Mouse (Mus musculus): Measurements from ENCODE around the gene Lrrc36.

- TF ChIP-seq FLI1 (IDR thresholded peaks at IDR 0.05; ENCODE audit: low read length) (no peak), GATA1 (IDR thresholded peaks at IDR 0.05; ENCODE audit: borderline replicate concordance, low read length) (no peak)
Observed at GRCm38 (mm10) chr8:105484030-105484368, 70.6 kb downstream of the Lrrc36 start.
